Comparison of ENCODE assay signal across 8 mouse cellular contexts in genomic region chr12:112828501-112829243, GRCm38 (mm10). TPM values are rescaled to one million over a fixed set of nuclear protein-coding genes. Genes with fewer than 3 reads are reported as not detected.
DNase-seq lines count a peak whose midpoint lies in the region; ATAC-seq and TF ChIP-seq lines count a peak whose summit lies in the region.

No protein-coding gene starts in this region.

- H3K27me3 ChIP-seq in intestine, embryonic 15.5 days (replicated peaks) = no peaks in the 10 kb centered on the region
- H3K27me3 ChIP-seq in stomach, embryonic 16.5 days (ENCODE audit: control insufficient read depth, insufficient read depth, low read length) = no peaks in the 10 kb centered on the region

- intact Hi-C loops in left cerebral cortex, adult 2 months (cut with DNase I) = loop anchor here (2.0 kb wide), 2 partner anchors 20 to 100 kb away; partner anchors contain the start of genes Clba1 and Jag2
- intact Hi-C loops in left cerebral cortex, postnatal 36 days (cut with DNase I) = no loop called here

- H3K4me3 ChIP-seq in left cerebral cortex, adult 2 months = peak overlapping the region; percentile 93
- peak overlapping the region; percentile 84 for H3K4me3 ChIP-seq in intestine, embryonic 15.5 days (replicated peaks)
- peak overlapping the region; percentile 88 for H3K4me3 ChIP-seq in macrophage (ENCODE audit: inconsistent target)
- H3K4me3 ChIP-seq in stomach, embryonic 16.5 days (replicated peaks; ENCODE audit: low read length) = peak overlapping the region; percentile 94

- DNase-seq in adrenal gland, adult 18-20 months (ENCODE audit: low spot score in 2 of 2) = peak; percentile 69 to 73
- no peak for DNase-seq in adrenal gland, adult 2 months
- DNase-seq in left cerebral cortex, adult 2 months (ENCODE audit: extremely low spot score in 1 of 2, low spot score in 2 of 2) = no peak
- DNase-seq in left cerebral cortex, postnatal 36 days (ENCODE audit: low spot score in 2 of 2) = no peak

- peak; percentile 22 for ATAC-seq in erythroblast, adult 5-6 weeks (replicated peaks; ENCODE audit: low FRiP score, poor library complexity, severe bottlenecking)
- peak; percentile 88 for ATAC-seq in intestine, embryonic 15.5 days
- peak; percentile 83 for ATAC-seq in stomach, embryonic 16.5 days (ENCODE audit: insufficient read depth, low FRiP score)

- no peaks in the 10 kb centered on the region for H3K9me3 ChIP-seq in intestine, embryonic 15.5 days
- H3K9me3 ChIP-seq in stomach, embryonic 16.5 days (replicated peaks; ENCODE audit: control insufficient read depth, low read length) = no peaks in the 10 kb centered on the region

- peak overlapping the region; percentile 72 for H3K4me2 ChIP-seq in intestine, embryonic 15.5 days (replicated peaks)
- peak overlapping the region; percentile 71 for H3K4me2 ChIP-seq in stomach, embryonic 16.5 days (ENCODE audit: low read depth, low read length)

- peak overlapping the region; percentile 95 for H3K9ac ChIP-seq in intestine, embryonic 15.5 days
- peak overlapping the region; percentile 98 for H3K9ac ChIP-seq in stomach, embryonic 16.5 days (ENCODE audit: low read length)

- H3K79me2 ChIP-seq in macrophage (ENCODE audit: inconsistent target) = peaks cover 75% of the 10 kb centered on the region

- peak overlapping the region; percentile 91 for H3K27ac ChIP-seq in left cerebral cortex, adult 2 months
- peak overlapping the region; percentile 93 for H3K27ac ChIP-seq in intestine, embryonic 15.5 days
- peak overlapping the region; percentile 79 for H3K27ac ChIP-seq in macrophage
- H3K27ac ChIP-seq in stomach, embryonic 16.5 days (ENCODE audit: low read length) = peak overlapping the region; percentile 93

- peaks cover 8% of the 10 kb centered on the region for H3K36me3 ChIP-seq in intestine, embryonic 15.5 days
- no peaks in the 10 kb centered on the region for H3K36me3 ChIP-seq in macrophage (ENCODE audit: inconsistent target)
- H3K36me3 ChIP-seq in stomach, embryonic 16.5 days (ENCODE audit: control insufficient read depth, insufficient read depth, low read length) = 0 out of 2 replicates have a peak, but pooled peaks cover 4% of the 10 kb centered on the region

- no peak for TF ChIP-seq CTCF in left cerebral cortex, adult 2 months (IDR thresholded peaks at IDR 0.05)

- H3K4me1 ChIP-seq in intestine, embryonic 15.5 days (replicated peaks) = peaks cover 39% of the 10 kb centered on the region
- peaks cover 40% of the 10 kb centered on the region for H3K4me1 ChIP-seq in stomach, embryonic 16.5 days (ENCODE audit: control insufficient read depth, insufficient read depth, low read length)

- under 1% methylated on average over 51 of the region's 51 CpGs for WGBS in intestine, embryonic 15.5 days
- WGBS in macrophage (ENCODE audit: missing documents) = under 1% methylated on average over 51 of the region's 51 CpGs
- WGBS in stomach, embryonic 16.5 days = under 1% methylated on average over 42 of the region's 51 CpGs

RNA-seq across cellular contexts. Expression of gene Cdca4, which starts 0.6 kb away (rescaled TPM):
- 10 to 100 TPM; 13.9 to 14.3 TPM for total RNA-seq in adrenal gland, adult 18-20 months (2021)
- total RNA-seq in adrenal gland, adult 2 months (2021) = 10 to 100 TPM; 11.0 to 13.0 TPM
- polyA plus RNA-seq in adrenal gland, adult 2 months (2012; rRNA removed) = 8.1 and 9.4 TPM in 2 replicates
- total RNA-seq in left cerebral cortex, adult 2 months (2021) = 10 to 100 TPM; 10.5 to 12.4 TPM
- 10 to 100 TPM in 1 of 2 experiments, 1 to 10 TPM in 1; 9.2 to 10.9 TPM for total RNA-seq in left cerebral cortex, postnatal 36 days (2021)
- total RNA-seq in erythroblast, adult 5-6 weeks (2015; ENCODE audit: low replicate concordance) = 28.8 and 35.5 TPM in 2 replicates
- total RNA-seq in erythroblast, adult 5-6 weeks (2017; ENCODE audit: low replicate concordance) = 22.1 and 29.7 TPM in 2 replicates
- polyA plus RNA-seq in intestine, embryonic 15.5 days (2015; fragmentation: Nextera tagmentation; extraction: Ambion mirVana) = 87.6 and 88.0 TPM in 2 replicates
- total RNA-seq in macrophage (2018; cell fraction: chromatin; rRNA removed) = 10 to 100 TPM in 23 of 26 experiments, 1 to 10 TPM in 3; 5.3 to 54.6 (median 24.2) TPM
- 10 to 100 TPM in 22 of 26 experiments, 1 to 10 TPM in 4; 7.2 to 27.0 (median 12.5) TPM for total RNA-seq in macrophage (2018; cell fraction: cytosol; rRNA removed)
- total RNA-seq in macrophage (2018; cell fraction: nucleus; rRNA removed) = 10 to 100 TPM in 21 of 26 experiments, 1 to 10 TPM in 5; 7.7 to 62.7 (median 23.5) TPM
- polyA plus RNA-seq in macrophage (2018) = 10.7 to 17.8 TPM (median 14.2 TPM) in 3 replicates
- 87.7 and 87.9 TPM in 2 replicates for polyA plus RNA-seq in stomach, embryonic 16.5 days (2015; fragmentation: Nextera tagmentation; extraction: Ambion mirVana)

RNA-seq across cellular contexts. Expression of gene Clba1, which starts 19.9 kb away (rescaled TPM):
- 1 to 10 TPM; 6.3 to 6.8 TPM for total RNA-seq in adrenal gland, adult 18-20 months (2021)
- 10 to 100 TPM in 1 of 2 experiments, 1 to 10 TPM in 1; 4.1 to 14.3 TPM for total RNA-seq in adrenal gland, adult 2 months (2021)
- 10.2 and 12.4 TPM in 2 replicates for polyA plus RNA-seq in adrenal gland, adult 2 months (2012; rRNA removed)
- 10 to 100 TPM; 15.7 to 18.6 TPM for total RNA-seq in left cerebral cortex, adult 2 months (2021)
- total RNA-seq in left cerebral cortex, postnatal 36 days (2021) = 10 to 100 TPM; 17.4 to 22.1 TPM
- not detected in 2 replicates for total RNA-seq in erythroblast, adult 5-6 weeks (2015; ENCODE audit: low replicate concordance)
- total RNA-seq in erythroblast, adult 5-6 weeks (2017; ENCODE audit: low replicate concordance) = 0.42 TPM in 1 of 2 replicates, not detected in the other
- 3.7 and 4.6 TPM in 2 replicates for polyA plus RNA-seq in intestine, embryonic 15.5 days (2015; fragmentation: Nextera tagmentation; extraction: Ambion mirVana)
- total RNA-seq in macrophage (2018; cell fraction: chromatin; rRNA removed) = 1 to 10 TPM in 20 of 26 experiments, under 1 TPM in 6; 0.48 to 6.2 (median 2.3) TPM
- total RNA-seq in macrophage (2018; cell fraction: cytosol; rRNA removed) = 1 to 10 TPM; 2.4 to 6.4 (median 3.8) TPM
- total RNA-seq in macrophage (2018; cell fraction: nucleus; rRNA removed) = 1 to 10 TPM; 1.8 to 5.3 (median 2.9) TPM
- polyA plus RNA-seq in macrophage (2018) = 1.9 to 4.4 TPM (median 4.2 TPM) in 3 replicates
- polyA plus RNA-seq in stomach, embryonic 16.5 days (2015; fragmentation: Nextera tagmentation; extraction: Ambion mirVana) = 5.8 and 6.9 TPM in 2 replicates

RNA-seq across cellular contexts. Expression of gene Ahnak2, which starts 26.2 kb away (rescaled TPM):
- 1 to 10 TPM; 4.2 to 9.4 TPM for total RNA-seq in adrenal gland, adult 18-20 months (2021)
- 10 to 100 TPM in 1 of 2 experiments, 1 to 10 TPM in 1; 3.6 to 10.0 TPM for total RNA-seq in adrenal gland, adult 2 months (2021)
- 1.7 and 2.2 TPM in 2 replicates for polyA plus RNA-seq in adrenal gland, adult 2 months (2012; rRNA removed)
- 1 to 10 TPM; 8.1 to 8.2 TPM for total RNA-seq in left cerebral cortex, adult 2 months (2021)
- total RNA-seq in left cerebral cortex, postnatal 36 days (2021) = 1 to 10 TPM; 6.1 to 6.8 TPM
- total RNA-seq in erythroblast, adult 5-6 weeks (2015; ENCODE audit: low replicate concordance) = not detected in 2 replicates
- total RNA-seq in erythroblast, adult 5-6 weeks (2017; ENCODE audit: low replicate concordance) = 0.09 TPM in 1 of 2 replicates, not detected in the other
- polyA plus RNA-seq in intestine, embryonic 15.5 days (2015; fragmentation: Nextera tagmentation; extraction: Ambion mirVana) = 2.3 and 3.0 TPM in 2 replicates
- total RNA-seq in macrophage (2018; cell fraction: chromatin; rRNA removed) = 1,000 to 10,000 TPM in 1 of 26 experiments, 100 to 1,000 TPM in 25; 132 to 1,128 (median 253) TPM
- total RNA-seq in macrophage (2018; cell fraction: cytosol; rRNA removed) = 100 to 1,000 TPM in 12 of 26 experiments, 10 to 100 TPM in 14; 46.7 to 172 (median 94.6) TPM
- total RNA-seq in macrophage (2018; cell fraction: nucleus; rRNA removed) = 100 to 1,000 TPM; 108 to 342 (median 214) TPM
- polyA plus RNA-seq in macrophage (2018) = 41.7 to 78.3 TPM (median 63.2 TPM) in 3 replicates
- polyA plus RNA-seq in stomach, embryonic 16.5 days (2015; fragmentation: Nextera tagmentation; extraction: Ambion mirVana) = 4.9 and 5.4 TPM in 2 replicates

RNA-seq across cellular contexts. Expression of gene Gpr132, which starts 39.4 kb away (rescaled TPM):
- under 1 TPM; 0.54 to 0.66 TPM for total RNA-seq in adrenal gland, adult 18-20 months (2021)
- total RNA-seq in adrenal gland, adult 2 months (2021) = under 1 TPM; 0.26 to 0.59 TPM
- polyA plus RNA-seq in adrenal gland, adult 2 months (2012; rRNA removed) = 1.3 TPM in 2 replicates
- under 1 TPM in 1 of 2 experiments, not detected in 1; 0.18 TPM for total RNA-seq in left cerebral cortex, adult 2 months (2021)
- total RNA-seq in left cerebral cortex, postnatal 36 days (2021) = not detected
- total RNA-seq in erythroblast, adult 5-6 weeks (2015; ENCODE audit: low replicate concordance) = 1.9 and 2.3 TPM in 2 replicates
- total RNA-seq in erythroblast, adult 5-6 weeks (2017; ENCODE audit: low replicate concordance) = 1.1 and 2.1 TPM in 2 replicates
- polyA plus RNA-seq in intestine, embryonic 15.5 days (2015; fragmentation: Nextera tagmentation; extraction: Ambion mirVana) = 0.24 and 0.40 TPM in 2 replicates
- total RNA-seq in macrophage (2018; cell fraction: chromatin; rRNA removed) = 10 to 100 TPM in 17 of 26 experiments, 1 to 10 TPM in 9; 3.0 to 63.3 (median 17.6) TPM
- total RNA-seq in macrophage (2018; cell fraction: cytosol; rRNA removed) = 10 to 100 TPM in 8 of 26 experiments, 1 to 10 TPM in 18; 2.8 to 35.1 (median 6.6) TPM
- 100 to 1,000 TPM in 3 of 26 experiments, 10 to 100 TPM in 20, 1 to 10 TPM in 3; 7.3 to 110 (median 37.5) TPM for total RNA-seq in macrophage (2018; cell fraction: nucleus; rRNA removed)
- 1.7 to 5.8 TPM (median 2.0 TPM) in 3 replicates for polyA plus RNA-seq in macrophage (2018)
- polyA plus RNA-seq in stomach, embryonic 16.5 days (2015; fragmentation: Nextera tagmentation; extraction: Ambion mirVana) = 0.15 and 0.22 TPM in 2 replicates

Comparison
In these comparisons a context has a peak if more than half of its experiments do, and no peak if none do; other contexts are left out.
1. DNase-seq: peak in adrenal gland, adult 18-20 months (2 of 2); none in adrenal gland, adult 2 months (single experiment), left cerebral cortex, adult 2 months (0 of 2) and left cerebral cortex, postnatal 36 days (0 of 2).
2. ATAC-seq: peak in every context shown above with its lines; median percentile 88 in intestine, embryonic 15.5 days; 83 in stomach, embryonic 16.5 days; 22 in erythroblast, adult 5-6 weeks.
3. RNA of gene Ahnak2, which starts 26.2 kb away (total RNA-seq): 3.6 to 10.0 TPM in adrenal gland, adult 2 months, 4.2 to 9.4 TPM in adrenal gland, adult 18-20 months, 8.1 to 8.2 TPM in left cerebral cortex, adult 2 months and 6.1 to 6.8 TPM in left cerebral cortex, postnatal 36 days; 0.09 TPM in erythroblast, adult 5-6 weeks; every median in the first group is over 4 times any median in the second.
4. Peak in every context shown above with its lines, with median percentiles within 50 percentile points of each other: H3K27ac ChIP-seq and H3K4me3 ChIP-seq.